Mouse (Mus musculus): ENCODE measurements around the gene Faiml.

The Faiml gene

GRCm38 (mm10) chr9:99180272-99180671 is 56.8 kb downstream of the Faiml start:
- no peak for DNase-seq (ENCODE audit: low spot score in 2 of 2)
